ENCODE assay signal across 16 mouse cellular contexts in the genomic region with DNA sequence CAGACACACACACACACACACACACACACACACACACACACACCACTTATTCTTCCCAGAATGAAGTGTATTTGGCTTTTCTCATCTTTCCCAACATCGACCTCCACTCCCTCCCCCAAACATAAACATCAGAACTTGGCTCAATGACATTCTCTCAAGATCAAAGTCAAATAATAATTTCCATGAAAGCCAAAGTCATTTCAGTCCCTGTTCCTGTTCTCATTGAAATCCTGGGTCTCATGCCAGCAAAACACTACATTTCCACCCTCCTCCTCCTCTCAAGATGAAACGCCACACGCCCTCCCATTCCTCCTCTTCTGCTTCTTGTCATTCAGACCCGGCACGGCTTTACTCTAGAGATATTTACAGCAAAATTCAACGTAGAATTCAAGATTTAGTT.
DNase-seq lines count a peak whose midpoint lies in the region; ATAC-seq and TF ChIP-seq lines count a peak whose summit lies in the region.
"Had no signal": no experiment of that assay in that cellular context is flagged by ENCODE, and none has a peak within 500 bp of the region (broad histone marks: within the 10 kb centered on the region; RNA-seq: fewer than 3 reads in every experiment).

No protein-coding gene starts in this region.

- peak overlapping the region; percentile 11; the same call in 1 of the 2 replicates for H3K4me3 ChIP-seq in layer of hippocampus, adult 2 months
- H3K4me3 ChIP-seq in embryonic facial prominence, embryonic 11.5 days (ENCODE audit: low read depth, low read length), result no peak overlapping the region
- H3K4me3 ChIP-seq in intestine, embryonic 16.5 days (ENCODE audit: low read length), result peak overlapping the region; percentile 3; the same call in 1 of the 2 replicates
- no peak overlapping the region for H3K4me3 ChIP-seq in forebrain, embryonic 13.5 days
- H3K4me3 ChIP-seq: hindbrain, embryonic 15.5 days; midbrain, embryonic 15.5 days; stomach, embryonic 15.5 days had no signal

- H3K36me3 ChIP-seq in embryonic facial prominence, embryonic 11.5 days (replicated peaks; ENCODE audit: control insufficient read depth, insufficient read depth, low read depth, low read length), result no peaks in the 10 kb centered on the region
- H3K36me3 ChIP-seq in intestine, embryonic 16.5 days (ENCODE audit: control insufficient read depth, insufficient read depth, low read length), result no peaks in the 10 kb centered on the region
- no peaks in the 10 kb centered on the region for H3K36me3 ChIP-seq in forebrain, embryonic 13.5 days (ENCODE audit: poor library complexity, severe bottlenecking)
- H3K36me3 ChIP-seq: hindbrain, embryonic 15.5 days; midbrain, embryonic 15.5 days; stomach, embryonic 15.5 days had no signal

- TF ChIP-seq CTCF in layer of hippocampus, adult 2 months (conservative IDR thresholded peaks at IDR 0.05), result no peak

- DNase-seq in layer of hippocampus, adult 2 months (ENCODE audit: low spot score in 2 of 2), result no peak
- no peak for DNase-seq in layer of hippocampus, adult 9-11 months
- DNase-seq in embryonic facial prominence, embryonic 11.5 days (ENCODE audit: low spot score), result peak; percentile 52
- DNase-seq in lung, postnatal 36 days, result peak; percentile 75
- DNase-seq in cerebellum, postnatal 4 days (ENCODE audit: low spot score in 2 of 2), result no peak
- DNase-seq: cerebellum, adult 9-10 months; forebrain, postnatal 0 days; heart, adult 11 months; heart, postnatal 10 days; liver, postnatal 0 days; thymus, postnatal 36 days had no signal

- no peak overlapping the region for H3K4me2 ChIP-seq in embryonic facial prominence, embryonic 11.5 days (ENCODE audit: low read depth, low read length)
- peak overlapping the region; percentile 22; the same call in 1 of the 2 replicates for H3K4me2 ChIP-seq in intestine, embryonic 16.5 days (ENCODE audit: low read depth, low read length)
- H3K4me2 ChIP-seq in forebrain, embryonic 13.5 days, result no peak overlapping the region
- H3K4me2 ChIP-seq: hindbrain, embryonic 15.5 days; midbrain, embryonic 15.5 days; stomach, embryonic 15.5 days had no signal

- H3K4me1 ChIP-seq in embryonic facial prominence, embryonic 11.5 days (ENCODE audit: control insufficient read depth, insufficient read depth, low read length), result no peaks in the 10 kb centered on the region
- 0 out of 2 replicates have a peak, but pooled peaks cover 5% of the 10 kb centered on the region for H3K4me1 ChIP-seq in intestine, embryonic 16.5 days (ENCODE audit: control insufficient read depth, insufficient read depth, low read length)
- H3K4me1 ChIP-seq in forebrain, embryonic 13.5 days, result peaks cover 7% of the 10 kb centered on the region; the same call in 1 of the 2 replicates

- H3K9me3 ChIP-seq in embryonic facial prominence, embryonic 11.5 days (replicated peaks; ENCODE audit: control insufficient read depth, low read length), result no peaks in the 10 kb centered on the region
- no peaks in the 10 kb centered on the region for H3K9me3 ChIP-seq in intestine, embryonic 16.5 days (ENCODE audit: control insufficient read depth, low read length)
- no peaks in the 10 kb centered on the region for H3K9me3 ChIP-seq in forebrain, embryonic 13.5 days (replicated peaks)
- H3K9me3 ChIP-seq: hindbrain, embryonic 15.5 days; midbrain, embryonic 15.5 days; stomach, embryonic 15.5 days had no signal

- no peaks in the 10 kb centered on the region for H3K27me3 ChIP-seq in embryonic facial prominence, embryonic 11.5 days (ENCODE audit: control insufficient read depth, insufficient read depth, low read length)
- H3K27me3 ChIP-seq in intestine, embryonic 16.5 days (replicated peaks; ENCODE audit: control insufficient read depth, insufficient read depth, low read length), result no peaks in the 10 kb centered on the region
- no peaks in the 10 kb centered on the region for H3K27me3 ChIP-seq in forebrain, embryonic 13.5 days
- H3K27me3 ChIP-seq: hindbrain, embryonic 15.5 days; midbrain, embryonic 15.5 days; stomach, embryonic 15.5 days had no signal

- no peak overlapping the region for H3K9ac ChIP-seq in embryonic facial prominence, embryonic 11.5 days (replicated peaks; ENCODE audit: low read length)
- no peak overlapping the region for H3K9ac ChIP-seq in intestine, embryonic 16.5 days (ENCODE audit: low read depth, low read length)
- H3K9ac ChIP-seq in forebrain, embryonic 13.5 days, result no peak overlapping the region
- H3K9ac ChIP-seq: forebrain, postnatal 0 days; hindbrain, embryonic 15.5 days; liver, postnatal 0 days; midbrain, embryonic 15.5 days; stomach, embryonic 15.5 days had no signal

- no peak for ATAC-seq in embryonic facial prominence, embryonic 11.5 days (replicated peaks; ENCODE audit: insufficient number of reproducible peaks, low FRiP score, low TSS enrichment, low read depth)
- no peak for ATAC-seq in intestine, embryonic 16.5 days
- ATAC-seq in forebrain, embryonic 13.5 days, result no peak
- ATAC-seq: forebrain, postnatal 0 days; liver, postnatal 0 days; midbrain, embryonic 15.5 days had no signal

- WGBS in embryonic facial prominence, embryonic 11.5 days, result 47% methylated on average over 6 of the region's 6 CpGs
- WGBS in intestine, embryonic 16.5 days, result 32% methylated on average over 6 of the region's 6 CpGs
- WGBS in forebrain, embryonic 13.5 days, result 74% methylated on average over 6 of the region's 6 CpGs

- H3K27ac ChIP-seq in layer of hippocampus, adult 2 months, result no peak overlapping the region
- H3K27ac ChIP-seq in embryonic facial prominence, embryonic 11.5 days (replicated peaks; ENCODE audit: low read depth, low read length), result no peak overlapping the region
- H3K27ac ChIP-seq in intestine, embryonic 16.5 days (ENCODE audit: low read length), result no peak overlapping the region
- H3K27ac ChIP-seq in forebrain, embryonic 13.5 days, result no peak overlapping the region
- H3K27ac ChIP-seq: hindbrain, embryonic 15.5 days; midbrain, embryonic 15.5 days; stomach, embryonic 15.5 days had no signal

Comparison
In these comparisons a context has a peak if more than half of its experiments do, and no peak if none do; other contexts are left out.
1. DNase-seq: peak in embryonic facial prominence, embryonic 11.5 days (single experiment) and lung, postnatal 36 days (single experiment); none in layer of hippocampus, adult 2 months (0 of 2), layer of hippocampus, adult 9-11 months (single experiment) and cerebellum, postnatal 4 days (0 of 2).
2. H3K4me3 ChIP-seq: peak in layer of hippocampus, adult 2 months (single experiment) and intestine, embryonic 16.5 days (single experiment); none in embryonic facial prominence, embryonic 11.5 days (single experiment) and forebrain, embryonic 13.5 days (single experiment).